Mouse (Mus musculus): ENCODE results near the gene Olfr373. TPM values are rescaled to one million over a fixed set of nuclear protein-coding genes. Genes with fewer than 3 reads are reported as not detected.
"Not testable (repeated sequence)": the region's sequence is repeated elsewhere in the genome, so short reads cannot be mapped to it uniquely, and the experiment has no call there.

The Olfr373 gene
- polyA plus RNA-seq (2015; fragmentation: Nextera tagmentation; extraction: Ambion mirVana): not detected in 2 replicates

GRCm38 (mm10) chr8:72082877-72083276 lies at the start of gene Olfr373:
Olfr373 (plus strand) TSS chr8:72083177.
- ATAC-seq (ENCODE audit: low read depth); H3K27me3 ChIP-seq (ENCODE audit: control insufficient read depth, insufficient read depth, low read depth, low read length); H3K36me3 ChIP-seq (ENCODE audit: control insufficient read depth, insufficient read depth, low read length); H3K9ac ChIP-seq (ENCODE audit: low read length); H3K4me3 ChIP-seq (ENCODE audit: low read length); H3K4me2 ChIP-seq (ENCODE audit: low read depth, low read length); H3K27ac ChIP-seq (ENCODE audit: low read length); H3K4me1 ChIP-seq (replicated peaks; ENCODE audit: control insufficient read depth, insufficient read depth, low read length); H3K9me3 ChIP-seq (ENCODE audit: control insufficient read depth, low read length): not testable (repeated sequence)

GRCm38 (mm10) chr8:72040918-72041317 lies 42.1 kb upstream of the Olfr373 start, which contains the start of gene Olfr372:
Olfr372 (plus strand) TSS chr8:72041218.
- H3K4me3 ChIP-seq (ENCODE audit: low read length); H3K9me3 ChIP-seq (ENCODE audit: control insufficient read depth, low read length); ATAC-seq (ENCODE audit: low read depth); H3K4me2 ChIP-seq (ENCODE audit: low read depth, low read length); H3K27ac ChIP-seq (ENCODE audit: low read length); H3K4me1 ChIP-seq (replicated peaks; ENCODE audit: control insufficient read depth, insufficient read depth, low read length); H3K36me3 ChIP-seq (ENCODE audit: control insufficient read depth, insufficient read depth, low read length); H3K9ac ChIP-seq (ENCODE audit: low read length); H3K27me3 ChIP-seq (ENCODE audit: control insufficient read depth, insufficient read depth, low read depth, low read length): not testable (repeated sequence)
- 63% methylated on average over 4 of the region's 4 CpGs for WGBS

DNA sequence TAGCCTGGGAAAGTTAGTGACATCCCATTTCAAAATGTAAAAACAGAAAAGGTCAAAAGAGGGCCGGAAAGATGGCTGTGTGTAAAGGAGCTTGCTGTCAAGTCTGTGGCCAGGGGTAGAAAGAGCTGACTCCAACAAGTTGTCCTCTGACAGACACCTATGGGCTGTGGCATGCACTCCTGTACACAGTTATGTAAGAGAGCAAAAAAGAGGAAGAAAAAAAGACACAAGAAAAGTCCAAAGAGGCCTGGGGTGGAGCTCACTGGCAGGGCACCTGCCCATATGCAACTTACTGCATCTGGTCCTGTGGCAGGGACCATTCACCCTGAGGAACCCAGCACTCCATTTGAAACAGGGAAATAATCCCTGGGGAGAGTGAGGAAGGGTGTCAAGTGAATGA lies 40.5 kb upstream of the Olfr373 start:
- no peaks in the 10 kb centered on the region for H3K27me3 ChIP-seq (ENCODE audit: control insufficient read depth, insufficient read depth, low read depth, low read length)
- no peak overlapping the region for H3K4me2 ChIP-seq (ENCODE audit: low read depth, low read length)
- ATAC-seq (ENCODE audit: low read depth): no peak
- no peaks in the 10 kb centered on the region for H3K36me3 ChIP-seq (ENCODE audit: control insufficient read depth, insufficient read depth, low read length)
- no peaks in the 10 kb centered on the region for H3K9me3 ChIP-seq (ENCODE audit: control insufficient read depth, low read length)
- H3K4me1 ChIP-seq (replicated peaks; ENCODE audit: control insufficient read depth, insufficient read depth, low read length): no peaks in the 10 kb centered on the region
- no peak overlapping the region for H3K9ac ChIP-seq (ENCODE audit: low read length)
- WGBS: 71% methylated on average over 1 of the region's 1 CpGs
- no peak overlapping the region for H3K4me3 ChIP-seq (ENCODE audit: low read length)
- no peak overlapping the region for H3K27ac ChIP-seq (ENCODE audit: low read length)

GRCm38 (mm10) chr8:72054633-72055032 lies 28.3 kb upstream of the Olfr373 start:
- not testable (repeated sequence) for ATAC-seq (ENCODE audit: low read depth); H3K4me1 ChIP-seq (replicated peaks; ENCODE audit: control insufficient read depth, insufficient read depth, low read length); H3K27me3 ChIP-seq (ENCODE audit: control insufficient read depth, insufficient read depth, low read depth, low read length); H3K9ac ChIP-seq (ENCODE audit: low read length); H3K27ac ChIP-seq (ENCODE audit: low read length); H3K4me3 ChIP-seq (ENCODE audit: low read length); H3K4me2 ChIP-seq (ENCODE audit: low read depth, low read length); H3K9me3 ChIP-seq (ENCODE audit: control insufficient read depth, low read length); H3K36me3 ChIP-seq (ENCODE audit: control insufficient read depth, insufficient read depth, low read length)

- not testable (repeated sequence) for H3K36me3 ChIP-seq (ENCODE audit: control insufficient read depth, insufficient read depth, low read length); H3K4me3 ChIP-seq (ENCODE audit: low read length); H3K9ac ChIP-seq (ENCODE audit: low read length); ATAC-seq (ENCODE audit: low read depth); H3K27me3 ChIP-seq (ENCODE audit: control insufficient read depth, insufficient read depth, low read depth, low read length); H3K27ac ChIP-seq (ENCODE audit: low read length); H3K4me1 ChIP-seq (replicated peaks; ENCODE audit: control insufficient read depth, insufficient read depth, low read length); H3K4me2 ChIP-seq (ENCODE audit: low read depth, low read length); H3K9me3 ChIP-seq (ENCODE audit: control insufficient read depth, low read length)
- 89% methylated on average over 3 of the region's 4 CpGs for WGBS
These were observed 25.3 kb upstream of the Olfr373 start for GRCm38 (mm10) chr8:72057643-72058042.

GRCm38 (mm10) chr8:72066819-72067399 lies 16.1 kb upstream of the Olfr373 start:
- H3K36me3 ChIP-seq (ENCODE audit: control insufficient read depth, insufficient read depth, low read length); H3K4me3 ChIP-seq (ENCODE audit: low read length); H3K4me2 ChIP-seq (ENCODE audit: low read depth, low read length); ATAC-seq (ENCODE audit: low read depth); H3K9me3 ChIP-seq (ENCODE audit: control insufficient read depth, low read length); H3K4me1 ChIP-seq (replicated peaks; ENCODE audit: control insufficient read depth, insufficient read depth, low read length); H3K27ac ChIP-seq (ENCODE audit: low read length); H3K27me3 ChIP-seq (ENCODE audit: control insufficient read depth, insufficient read depth, low read depth, low read length); H3K9ac ChIP-seq (ENCODE audit: low read length): not testable (repeated sequence)
- WGBS: 81% methylated on average over 1 of the region's 1 CpGs

GRCm38 (mm10) chr8:72084744-72085143 lies 1.8 kb downstream of the Olfr373 start:
- H3K27ac ChIP-seq (ENCODE audit: low read length): no peak overlapping the region
- H3K4me3 ChIP-seq (ENCODE audit: low read length): no peak overlapping the region
- 56% methylated on average over 5 of the region's 5 CpGs for WGBS
- no peaks in the 10 kb centered on the region for H3K27me3 ChIP-seq (ENCODE audit: control insufficient read depth, insufficient read depth, low read depth, low read length)
- no peaks in the 10 kb centered on the region for H3K9me3 ChIP-seq (ENCODE audit: control insufficient read depth, low read length)
- no peak for ATAC-seq (ENCODE audit: low read depth)
- H3K36me3 ChIP-seq (ENCODE audit: control insufficient read depth, insufficient read depth, low read length): no peaks in the 10 kb centered on the region
- H3K9ac ChIP-seq (ENCODE audit: low read length): no peak overlapping the region
- H3K4me2 ChIP-seq (ENCODE audit: low read depth, low read length): no peak overlapping the region
- no peaks in the 10 kb centered on the region for H3K4me1 ChIP-seq (replicated peaks; ENCODE audit: control insufficient read depth, insufficient read depth, low read length)

- H3K4me2 ChIP-seq (ENCODE audit: low read depth, low read length); ATAC-seq (ENCODE audit: low read depth); H3K9ac ChIP-seq (ENCODE audit: low read length); H3K9me3 ChIP-seq (ENCODE audit: control insufficient read depth, low read length); H3K4me3 ChIP-seq (ENCODE audit: low read length); H3K27ac ChIP-seq (ENCODE audit: low read length); H3K36me3 ChIP-seq (ENCODE audit: control insufficient read depth, insufficient read depth, low read length); H3K27me3 ChIP-seq (ENCODE audit: control insufficient read depth, insufficient read depth, low read depth, low read length); H3K4me1 ChIP-seq (replicated peaks; ENCODE audit: control insufficient read depth, insufficient read depth, low read length): not testable (repeated sequence)
- WGBS: 75% methylated on average over 3 of the region's 3 CpGs
These were observed 4.6 kb downstream of the Olfr373 start for GRCm38 (mm10) chr8:72087611-72088010.

GRCm38 (mm10) chr8:72096721-72097120 lies 13.7 kb downstream of the Olfr373 start:
- not testable (repeated sequence) for H3K27ac ChIP-seq (ENCODE audit: low read length); H3K9me3 ChIP-seq (ENCODE audit: control insufficient read depth, low read length); H3K4me2 ChIP-seq (ENCODE audit: low read depth, low read length); H3K4me1 ChIP-seq (replicated peaks; ENCODE audit: control insufficient read depth, insufficient read depth, low read length); H3K27me3 ChIP-seq (ENCODE audit: control insufficient read depth, insufficient read depth, low read depth, low read length); H3K9ac ChIP-seq (ENCODE audit: low read length); H3K36me3 ChIP-seq (ENCODE audit: control insufficient read depth, insufficient read depth, low read length); ATAC-seq (ENCODE audit: low read depth); H3K4me3 ChIP-seq (ENCODE audit: low read length)
